Mouse (Mus musculus): ENCODE results near the gene Ddx59. TPM values are rescaled to one million over a fixed set of nuclear protein-coding genes. Genes with fewer than 3 reads are reported as not detected.

Ddx59 gene
- polyA plus RNA-seq, 1 experiment from 2014 or later: 20.1 TPM

Other genes with a start within 250 kb of the Ddx59 start
- gene Mroh3, start 202.4 kb upstream of the Ddx59 start, polyA plus RNA-seq (2014; fragmentation: Nextera tagmentation; extraction: Ambion mirVana): not detected in 2 replicates
- gene Inava, start 181.0 kb upstream of the Ddx59 start, polyA plus RNA-seq (2014; fragmentation: Nextera tagmentation; extraction: Ambion mirVana): 16.5 and 17.2 TPM in 2 replicates
- gene Gpr25, start 154.4 kb upstream of the Ddx59 start, polyA plus RNA-seq (2014; fragmentation: Nextera tagmentation; extraction: Ambion mirVana): not detected in 2 replicates
- gene Camsap2, start 69.2 kb upstream of the Ddx59 start, polyA plus RNA-seq (2014; fragmentation: Nextera tagmentation; extraction: Ambion mirVana): 34.7 and 34.9 TPM in 2 replicates
- 7.0 and 9.0 TPM in 2 replicates for gene Kif14, start 51.1 kb downstream of the Ddx59 start, polyA plus RNA-seq (2014; fragmentation: Nextera tagmentation; extraction: Ambion mirVana)
- 40.0 and 40.6 TPM in 2 replicates for gene Zfp281, start 209.6 kb downstream of the Ddx59 start, polyA plus RNA-seq (2014; fragmentation: Nextera tagmentation; extraction: Ambion mirVana)